Mouse (Mus musculus) layer of hippocampus, adult 2 months (tissue): ENCODE measurements at regions not wholly inside any gene's neighbourhood (a gene's known extent, or its start where the extent isn't known, plus 50 kb on each side); places are given as distances from the start of the nearest gene placed in this dataset.

Source experiments
- DNase-seq, 2 experiments: peaks; one replicate each; pipeline ENCODE4 v3.0.0; 2022; ENCODE audit warnings: low spot score in 2 of 2
- H3K27ac ChIP-seq: fragments of 200-600 bp; 2 replicates; pipeline ENCODE4 v1.8.1; 2022
- H3K4me3 ChIP-seq: fragments of 200-600 bp; 2 replicates; pipeline ENCODE4 v1.8.1; 2022; ENCODE audit warnings: mild to moderate bottlenecking
- CTCF ChIP-seq: fragments of 200-600 bp; conservative IDR thresholded peaks from 2 replicates; pipeline ENCODE4 v1.8.1; 2022; ENCODE audit warnings: antibody characterized with exemption, mild to moderate bottlenecking, moderate library complexity

- DNase-seq, result no peak
- Histone ChIP-seq H3K27ac (no peak overlapping the region), H3K4me3 (no peak overlapping the region)
- TF ChIP-seq CTCF, result no peak
Measured at GRCm38 (mm10) chr17:48592457-48592856, 137.8 kb downstream of the Unc5cl start.

- DNase-seq, result no peak
- Histone ChIP-seq H3K27ac (no peak overlapping the region), H3K4me3 (no peak overlapping the region)
- no peak; the same call in 1 of the 2 replicates for TF ChIP-seq CTCF
Measured at GRCm38 (mm10) chr17:48595418-48595963, 140.8 kb downstream of the Unc5cl start.

GRCm38 (mm10) chr17:48596406-48596805 lies 141.7 kb downstream of the Unc5cl start:
- Histone ChIP-seq H3K4me3 (no peak overlapping the region), H3K27ac (no peak overlapping the region)
- TF ChIP-seq CTCF, result peak; percentile 81
- peak in 1 of 2 experiments; percentile 73 for DNase-seq

GRCm38 (mm10) chr17:48597301-48597700 lies 142.6 kb downstream of the Unc5cl start:
- H3K27ac ChIP-seq, result no peak overlapping the region
- no peak overlapping the region for H3K4me3 ChIP-seq
- DNase-seq, result no peak
- TF ChIP-seq CTCF, result peak; percentile 54

- H3K4me3 ChIP-seq, result no peak overlapping the region
- no peak overlapping the region for H3K27ac ChIP-seq
- no peak for DNase-seq
- no peak for TF ChIP-seq CTCF
Measured at GRCm38 (mm10) chr17:48598471-48599141, 143.9 kb downstream of the Unc5cl start.

GRCm38 (mm10) chr17:48600176-48600575 lies 145.5 kb downstream of the Unc5cl start:
- no peak overlapping the region for H3K27ac ChIP-seq
- no peak overlapping the region for H3K4me3 ChIP-seq
- DNase-seq, result no peak
- no peak for TF ChIP-seq CTCF

GRCm38 (mm10) chr17:48602554-48602953 lies 147.9 kb downstream of the Unc5cl start:
- Histone ChIP-seq H3K27ac (no peak overlapping the region), H3K4me3 (no peak overlapping the region)
- DNase-seq, result peak; percentile 52 to 75
- TF ChIP-seq CTCF, result peak; percentile 82

- Histone ChIP-seq H3K4me3 (no peak overlapping the region), H3K27ac (no peak overlapping the region)
- no peak for TF ChIP-seq CTCF
- no peak for DNase-seq
Measured at GRCm38 (mm10) chr17:48606767-48607166, 152.1 kb downstream of the Unc5cl start.

GRCm38 (mm10) chr17:48608315-48608714 lies 153.6 kb downstream of the Unc5cl start:
- DNase-seq, result no peak
- no peak for TF ChIP-seq CTCF

GRCm38 (mm10) chr17:48610107-48610506 lies 155.4 kb downstream of the Unc5cl start:
- no peak for DNase-seq
- no peak for TF ChIP-seq CTCF
- no peak overlapping the region for H3K4me3 ChIP-seq
- H3K27ac ChIP-seq, result peak overlapping the region; percentile 49; the same call in 1 of the 2 replicates

More at GRCm38 (mm10) chr17:48608315-48608714, 153.6 kb downstream of the Unc5cl start:
- Histone ChIP-seq H3K4me3 (no peak overlapping the region), H3K27ac (no peak overlapping the region)

GRCm38 (mm10) chr17:48610806-48611205 lies 156.1 kb downstream of the Unc5cl start:
- TF ChIP-seq CTCF, result no peak
- no peak for DNase-seq
- H3K4me3 ChIP-seq, result no peak overlapping the region
- no peak overlapping the region for H3K27ac ChIP-seq

GRCm38 (mm10) chr17:48613491-48613890 lies 158.8 kb downstream of the Unc5cl start:
- peak; percentile 62 for TF ChIP-seq CTCF
- no peak overlapping the region for H3K4me3 ChIP-seq
- H3K27ac ChIP-seq, result no peak overlapping the region
- DNase-seq, result no peak

GRCm38 (mm10) chr17:48615248-48615647 lies 160.5 kb downstream of the Unc5cl start:
- Histone ChIP-seq H3K4me3 (no peak overlapping the region), H3K27ac (no peak overlapping the region)
- no peak for TF ChIP-seq CTCF
- no peak for DNase-seq

- TF ChIP-seq CTCF, result no peak
- no peak for DNase-seq
- no peak overlapping the region for H3K27ac ChIP-seq
- no peak overlapping the region for H3K4me3 ChIP-seq
Measured at GRCm38 (mm10) chr17:48616205-48616604, 161.5 kb downstream of the Unc5cl start.
